Mouse (Mus musculus): ENCODE measurements around the gene Hist2h4. TPM values are rescaled to one million over a fixed set of nuclear protein-coding genes. Genes with fewer than 3 reads are reported as not detected.
"Not testable (repeated sequence)": the region's sequence is repeated elsewhere in the genome, so short reads cannot be mapped to it uniquely, and the experiment has no call there.

Gene Hist2h4
- total RNA-seq, 2 experiments from 2014 or later, result 97.3 to 110 TPM

DNA sequence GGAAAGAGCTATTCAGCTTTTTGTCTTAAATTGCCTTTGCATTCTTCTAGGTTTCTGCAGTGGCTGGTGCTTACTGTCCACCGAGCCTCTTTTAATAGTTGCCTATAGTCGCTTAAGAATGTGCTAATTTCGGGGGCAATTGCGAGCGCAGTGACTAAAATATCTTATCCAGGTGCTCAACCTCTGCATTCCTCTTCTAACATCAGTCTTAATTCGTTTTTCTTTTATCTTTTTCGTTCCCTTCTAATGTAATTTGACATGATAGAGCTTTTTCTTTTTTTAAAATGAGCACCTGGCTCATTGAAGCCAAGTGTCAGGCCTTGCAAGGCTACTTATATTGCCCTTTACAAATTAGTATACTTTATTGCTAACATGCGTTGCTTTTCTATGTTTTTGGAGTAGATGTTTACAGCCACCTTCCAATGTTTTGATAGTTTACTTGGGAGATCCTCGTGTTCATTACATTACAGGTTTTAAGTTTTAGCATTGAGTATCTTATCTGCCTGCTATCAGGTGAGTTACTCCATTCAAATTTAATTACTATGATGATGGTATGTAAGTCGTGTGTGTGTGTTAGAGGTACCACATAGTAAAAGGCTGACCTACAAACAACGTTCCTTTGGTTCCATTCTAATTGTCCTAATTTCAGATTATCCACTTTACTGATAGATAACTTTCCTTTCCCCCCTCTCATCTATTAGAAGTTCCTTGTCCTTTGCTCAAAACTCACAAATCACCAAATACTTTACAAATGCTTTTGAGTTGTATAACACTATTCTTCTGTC is 15.6 kb downstream of the Hist2h4 start:
- DNase-seq (ENCODE audit: low spot score in 2 of 2), result no peak

DNA sequence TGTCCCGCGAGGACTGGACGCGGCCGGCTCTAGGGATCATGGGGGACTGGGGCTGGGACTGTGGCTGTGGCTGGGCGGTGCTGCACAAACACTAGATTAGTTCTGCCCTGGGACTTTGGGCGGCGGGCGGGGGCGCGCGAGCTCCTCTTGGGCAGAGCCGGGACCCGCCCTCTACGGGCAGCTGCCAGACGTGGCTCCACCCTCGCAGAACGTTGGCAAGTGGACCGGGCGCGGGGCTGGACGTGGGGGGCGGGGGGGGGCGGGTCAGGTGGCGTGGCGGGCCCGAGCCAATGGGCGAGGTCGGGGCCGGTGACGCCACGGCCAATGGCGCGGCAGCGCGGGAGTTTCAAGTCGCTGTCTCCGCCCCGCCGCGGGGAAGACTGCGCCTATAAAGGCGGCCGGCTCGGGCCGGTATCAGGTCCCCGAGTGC is 16.7 kb downstream of the Hist2h4 start, which contains the start of gene Hist2h3c1:
TSS of gene Hist2h3c1 (plus strand) at position 259 of the 430 bp plus-strand sequence.
- not testable (repeated sequence) for DNase-seq (ENCODE audit: low spot score in 2 of 2)

GRCm38 (mm10) chr3:96246018-96246417 is 17.1 kb downstream of the Hist2h4 start:
- not testable (repeated sequence) for DNase-seq (ENCODE audit: low spot score in 2 of 2)

- DNase-seq (ENCODE audit: low spot score in 2 of 2), result peak; percentile 53 to 67
These were observed 17.9 kb downstream of the Hist2h4 start, which contains the start of gene Hist2h2aa1 for GRCm38 (mm10) chr3:96245003-96245886. Hist2h2aa1 (plus strand) TSS chr3:96245497.

DNA sequence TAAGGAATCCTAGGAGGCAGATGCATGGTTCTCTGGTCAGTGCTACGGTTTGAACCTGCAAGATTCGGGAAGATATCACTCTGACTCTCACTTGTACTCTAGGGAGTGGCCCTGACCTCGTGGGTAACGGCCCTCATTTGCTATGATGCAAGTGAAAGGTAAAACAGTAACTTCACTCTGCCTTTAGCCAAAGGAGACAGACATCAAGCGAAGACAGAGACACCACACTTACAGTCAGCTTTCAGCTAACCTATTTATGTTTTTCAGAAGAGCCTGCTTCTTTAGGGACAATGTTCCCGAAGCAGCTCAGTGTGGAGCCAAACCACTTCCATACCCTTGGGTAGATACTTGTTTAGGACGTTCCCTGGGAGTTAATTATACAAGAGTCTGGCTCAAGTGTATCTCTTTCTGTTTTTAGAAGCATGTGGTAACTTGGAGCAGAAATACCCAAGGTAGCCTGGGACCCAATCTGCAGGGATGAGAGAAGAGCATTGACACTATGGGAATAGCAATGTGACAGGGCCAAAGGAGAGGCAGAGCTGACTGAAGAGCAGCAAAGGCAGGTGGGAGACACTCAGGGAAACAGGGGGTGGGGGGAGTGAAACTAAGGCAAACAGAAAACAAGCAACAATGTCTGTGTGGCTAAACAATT is 19.1 kb downstream of the Hist2h4 start:
- DNase-seq (ENCODE audit: low spot score in 2 of 2), result no peak

DNA sequence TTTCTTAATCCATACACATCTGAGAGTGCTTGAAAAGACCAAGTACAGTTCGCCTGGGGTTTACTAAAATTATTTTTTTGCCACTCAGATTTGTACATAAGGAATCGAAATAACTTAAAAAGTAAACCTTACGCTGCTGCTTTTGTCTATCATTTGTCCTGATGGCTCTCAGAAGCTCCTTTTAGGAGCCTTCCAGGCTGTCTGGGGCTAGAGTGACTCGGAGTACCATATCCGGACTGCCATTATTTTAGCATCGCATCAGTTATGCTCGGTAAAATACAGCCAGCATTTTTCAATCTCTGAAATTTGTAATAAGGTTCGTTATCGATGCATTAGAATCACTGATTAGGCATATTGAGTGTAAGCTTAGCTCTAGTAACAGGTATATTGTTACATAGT is 22.3 kb downstream of the Hist2h4 start:
- no peak for DNase-seq (ENCODE audit: low spot score in 2 of 2)

GRCm38 (mm10) chr3:96239949-96240798 is 22.9 kb downstream of the Hist2h4 start, which contains the start of gene Hist2h2aa2:
Hist2h2aa2 (minus strand) TSS chr3:96240276.
- peak; percentile 80 to 90 for DNase-seq (ENCODE audit: low spot score in 2 of 2)

- not testable (repeated sequence) for DNase-seq (ENCODE audit: low spot score in 2 of 2)
These were observed 23.9 kb downstream of the Hist2h4 start, which contains the start of gene Hist2h3c2 for GRCm38 (mm10) chr3:96238954-96239793. Hist2h3c2 (minus strand) TSS chr3:96239127.

- DNase-seq (ENCODE audit: low spot score in 2 of 2), result no peak
These were observed 25.1 kb downstream of the Hist2h4 start for GRCm38 (mm10) chr3:96237904-96238511.

- no peak for DNase-seq (ENCODE audit: low spot score in 2 of 2)
These were observed 25.7 kb downstream of the Hist2h4 start for GRCm38 (mm10) chr3:96237335-96237903.

DNA sequence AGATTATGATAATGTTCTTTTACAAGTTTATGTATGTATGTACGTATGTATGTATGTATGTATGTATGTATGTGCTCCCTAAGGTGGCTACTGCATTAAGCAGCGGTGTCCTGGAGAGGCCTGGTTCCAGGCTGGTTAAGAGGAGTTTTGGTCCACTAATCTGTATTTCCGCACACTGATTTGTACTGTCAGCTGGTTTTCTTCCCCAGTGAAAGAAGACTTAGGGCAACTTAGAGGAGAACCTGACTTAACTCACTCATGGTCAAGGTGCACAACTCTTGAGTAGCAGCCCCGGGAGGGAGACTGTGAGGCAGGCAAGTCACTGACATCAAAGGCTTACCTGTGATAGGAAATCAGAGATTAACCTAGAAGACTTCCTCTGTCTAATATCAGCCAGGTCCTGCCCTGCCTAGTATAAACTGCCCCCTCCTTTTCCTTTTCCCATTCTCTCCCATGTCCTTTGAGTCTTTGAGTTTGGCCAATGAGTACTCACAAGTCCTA is 26.2 kb downstream of the Hist2h4 start:
- DNase-seq (ENCODE audit: low spot score in 2 of 2), result no peak

DNA sequence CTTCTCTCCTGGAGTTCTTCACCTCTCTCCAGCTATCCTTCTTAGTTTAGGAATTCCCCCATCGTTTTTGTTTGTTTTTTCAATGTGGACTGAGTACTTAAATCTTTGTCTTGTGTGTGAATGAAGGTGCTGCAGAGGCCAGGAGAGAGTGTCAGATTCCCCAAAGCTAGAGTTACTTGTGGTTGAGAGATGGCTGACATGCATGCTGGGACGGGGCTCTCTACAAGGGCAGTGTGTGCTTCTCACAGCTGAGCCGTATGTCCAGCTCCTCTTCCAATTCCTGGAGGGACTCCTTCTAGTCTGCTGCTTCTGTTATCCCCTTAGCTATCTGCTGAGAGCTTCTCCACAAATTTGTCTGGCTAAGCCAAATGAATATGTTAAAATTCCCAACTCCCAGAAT is 27.3 kb downstream of the Hist2h4 start:
- no peak for DNase-seq (ENCODE audit: low spot score in 2 of 2)

- DNase-seq (ENCODE audit: low spot score in 2 of 2), result no peak
These were observed 28.2 kb downstream of the Hist2h4 start for GRCm38 (mm10) chr3:96234914-96235313.

- DNase-seq (ENCODE audit: low spot score in 2 of 2), result no peak
These were observed 31.4 kb downstream of the Hist2h4 start for GRCm38 (mm10) chr3:96231758-96232120.

DNA sequence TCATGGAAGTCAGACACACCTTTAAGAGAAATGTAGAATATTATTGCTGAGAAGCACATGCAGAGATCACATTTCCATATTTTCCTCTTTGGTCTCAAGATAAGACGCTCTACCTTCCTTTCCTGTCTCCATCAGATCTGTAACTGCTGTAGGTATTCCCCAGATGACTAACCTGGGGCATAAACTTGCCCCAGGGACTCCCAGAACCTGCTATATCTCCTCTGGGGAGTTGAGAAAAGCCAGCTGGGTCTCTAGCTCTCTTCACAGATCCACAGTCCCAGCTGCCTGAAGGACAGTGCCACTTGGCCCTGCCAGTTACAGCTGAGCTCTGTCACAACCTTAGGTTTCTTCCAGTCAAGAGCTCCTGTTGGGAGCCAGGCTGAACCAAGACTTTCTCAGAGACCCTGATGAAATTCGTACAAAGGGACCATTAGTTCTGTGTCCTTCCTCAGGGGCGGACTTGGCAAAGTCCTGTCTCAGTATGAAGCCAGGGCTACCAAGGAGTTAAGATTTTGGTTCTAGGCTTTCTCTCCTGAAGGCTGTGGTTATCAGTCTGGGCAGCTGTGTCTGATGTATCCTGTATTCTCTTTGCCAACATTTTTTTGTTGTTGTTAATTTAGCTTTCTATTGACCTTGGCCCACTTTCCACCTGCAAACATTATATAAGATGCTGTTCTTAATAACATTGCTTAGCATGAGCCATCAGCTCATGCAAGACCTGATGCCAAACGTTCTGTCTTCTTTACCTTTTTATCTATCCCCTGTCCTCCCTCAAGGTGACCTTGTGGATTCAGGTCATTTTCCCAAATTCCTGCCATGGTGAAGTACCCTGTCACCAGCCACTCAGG is 32.0 kb downstream of the Hist2h4 start:
- no peak for DNase-seq (ENCODE audit: low spot score in 2 of 2)

DNA sequence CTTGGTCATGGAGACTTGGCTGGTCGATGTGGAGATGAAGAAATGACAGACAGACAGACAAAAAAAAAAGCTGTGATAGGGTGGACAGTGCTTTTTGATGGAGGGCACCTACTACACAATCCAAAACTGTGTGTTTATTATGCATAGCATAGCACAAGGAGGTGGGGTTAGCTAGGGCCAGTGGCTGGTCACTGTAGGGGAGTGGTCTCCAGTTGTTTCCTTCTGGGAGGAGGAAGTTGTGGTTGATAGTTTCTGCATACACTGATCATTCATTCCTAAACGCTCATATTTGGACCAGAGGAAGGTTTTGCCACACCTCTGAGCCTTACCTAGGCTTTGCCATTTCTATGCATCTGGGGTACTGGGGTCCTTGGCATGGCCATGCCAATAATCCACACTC is 32.7 kb downstream of the Hist2h4 start:
- no peak for DNase-seq (ENCODE audit: low spot score in 2 of 2)

DNA sequence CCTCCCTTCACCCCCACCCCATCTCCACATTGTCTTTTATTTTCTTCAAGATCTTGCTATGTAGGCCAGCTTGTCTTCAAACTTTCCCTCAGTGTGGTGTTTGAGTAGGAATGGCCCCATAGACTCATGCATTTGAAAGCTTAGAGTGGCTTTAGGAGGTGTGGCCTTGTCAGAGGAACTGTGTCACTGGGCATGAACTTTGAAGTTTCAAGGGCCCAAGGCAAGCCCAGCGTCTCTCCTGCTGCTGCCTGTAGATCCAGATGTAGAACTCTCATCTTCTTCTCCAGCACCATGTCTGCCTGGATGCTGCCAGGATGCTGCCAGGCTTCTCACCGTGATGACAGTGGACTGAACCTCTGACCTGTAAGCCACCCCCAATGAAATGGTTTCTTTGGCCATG is 34.3 kb downstream of the Hist2h4 start:
- DNase-seq (ENCODE audit: low spot score in 2 of 2), result no peak

All from adrenal gland, postnatal 4 days (tissue).